Mouse (Mus musculus) neural tube, embryonic 14.5 days (tissue): Measurements from ENCODE around the gene Dusp5. TPM values are rescaled to one million over a fixed set of nuclear protein-coding genes. Genes with fewer than 3 reads are reported as not detected.

Source experiments
- ATAC-seq: fragments of 200-750 bp; cut with Nextera tagmentation; 2 replicates; pipeline ENCODE4 v1.8.0; 2017; ENCODE audit warnings: low read depth, mild to moderate bottlenecking, moderate TSS enrichment, moderate library complexity
- H3K27ac ChIP-seq: fragments of 300-500 bp; sonication (generic); 2 replicates; pipeline ENCODE4 v1.5.1; 2014; ENCODE audit warnings: low read depth, mild to moderate bottlenecking, control low read depth, low read length, moderate library complexity, mixed read lengths
- H3K27me3 ChIP-seq: fragments of 300-500 bp; sonication (generic); 2 replicates; pipeline ENCODE4 v1.6.1; 2014; ENCODE audit warnings: low read length; ENCODE audit not compliant: control insufficient read depth, insufficient read depth
- H3K36me3 ChIP-seq: fragments of 300-500 bp; sonication (generic); 2 replicates; pipeline ENCODE4 v1.6.1; 2014; ENCODE audit warnings: low read length, mixed read lengths; ENCODE audit not compliant: control insufficient read depth, insufficient read depth
- H3K4me1 ChIP-seq: fragments of 300-500 bp; sonication (generic); 2 replicates; pipeline ENCODE4 v1.6.1; 2014; ENCODE audit warnings: low read length; ENCODE audit not compliant: control insufficient read depth, insufficient read depth
- H3K4me2 ChIP-seq: fragments of 300-500 bp; sonication (generic); 2 replicates; pipeline ENCODE4 v1.6.1; 2014; ENCODE audit warnings: mild to moderate bottlenecking, low read depth, low read length, control low read depth
- H3K4me3 ChIP-seq: fragments of 300-500 bp; sonication (generic); 2 replicates; pipeline ENCODE4 v1.5.1; 2014; ENCODE audit warnings: low read depth, low read length, control low read depth, mixed read lengths
- H3K9ac ChIP-seq: fragments of 300-500 bp; sonication (generic); replicated peaks from 2 replicates; pipeline ENCODE4 v1.6.1; 2014; ENCODE audit warnings: low read depth, mild to moderate bottlenecking, control low read depth, low read length, mixed read lengths
- H3K9me3 ChIP-seq: fragments of 300-500 bp; sonication (generic); 2 replicates; pipeline ENCODE4 v1.6.1; 2016; ENCODE audit warnings: low read length; ENCODE audit not compliant: control insufficient read depth
- WGBS: fragments of 180-500 bp; shearing (Covaris S2); extraction: QIAGEN DNeasy Blood & Tissue Kit; methylation state at CpG from one replicate; pipeline ENCODE4 v1.1.7; 2014; 5-methylcytosine and 5-hydroxymethylcytosine counted together
- polyA plus RNA-seq: library from polyadenylated mRNA; unstranded; fragments of >200 nt; fragmentation: Nextera tagmentation; extraction: Ambion mirVana; gene quantifications from 2 replicates; pipeline ENCODE4 v1.2.1, GENCODE M21; 2014

Dusp5 gene
- polyA plus RNA-seq, 1 experiment from 2014 or later = 2.4 TPM

- Histone ChIP-seq H3K4me1 (no peaks in the 10 kb centered on the region), H3K27me3 (no peaks in the 10 kb centered on the region), H3K4me2 (no peak overlapping the region), H3K27ac (no peak overlapping the region), H3K36me3 (no peaks in the 10 kb centered on the region), H3K9ac (no peak overlapping the region), H3K9me3 (no peaks in the 10 kb centered on the region), H3K4me3 (no peak overlapping the region)
- WGBS = 65% methylated on average over 4 of the region's 4 CpGs
- no peak for ATAC-seq
These were observed 35.3 kb downstream of the Dusp5 start for GRCm38 (mm10) chr19:53564174-53564573.

DNA sequence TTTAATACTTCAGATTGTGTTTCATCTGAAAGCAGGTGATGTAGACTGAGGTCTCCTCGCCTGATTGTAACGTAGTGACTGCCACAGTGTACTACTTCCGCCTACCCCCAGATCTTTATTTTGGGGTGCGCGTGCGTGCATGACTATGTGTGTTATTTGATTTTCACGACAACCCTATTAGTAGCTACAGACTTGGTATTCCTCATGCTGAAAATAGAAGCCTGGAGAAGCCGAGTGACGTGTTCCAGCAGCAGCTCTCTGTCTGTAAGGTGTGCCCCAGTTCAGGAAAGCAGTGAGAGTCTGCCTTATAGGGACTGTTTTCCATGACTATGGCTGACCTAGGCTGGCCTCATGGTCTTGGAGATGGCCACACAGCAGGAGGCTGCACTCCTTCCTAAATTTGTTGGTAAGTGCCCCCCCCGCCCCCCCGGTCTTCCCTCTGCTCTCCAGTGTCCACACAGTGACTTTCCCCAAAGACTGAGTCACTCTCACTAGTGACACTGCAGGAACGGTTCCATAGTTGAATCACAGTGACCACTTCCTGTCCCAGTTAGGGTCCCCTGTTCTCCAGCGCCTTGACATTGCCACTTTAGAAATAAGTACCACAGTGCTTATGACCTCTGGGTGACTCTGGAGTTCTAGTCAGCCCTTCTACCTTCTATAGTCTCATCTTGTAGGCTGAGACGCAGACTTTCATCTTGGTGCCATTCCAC is 36.8 kb downstream of the Dusp5 start:
- Histone ChIP-seq H3K4me3 (no peak overlapping the region), H3K36me3 (no peaks in the 10 kb centered on the region), H3K4me2 (no peak overlapping the region), H3K27me3 (no peaks in the 10 kb centered on the region), H3K9ac (no peak overlapping the region), H3K9me3 (no peaks in the 10 kb centered on the region), H3K27ac (no peak overlapping the region), H3K4me1 (no peaks in the 10 kb centered on the region)
- WGBS = 95% methylated on average over 14 of the region's 14 CpGs
- no peak for ATAC-seq

GRCm38 (mm10) chr19:53567864-53568263 is 39.0 kb downstream of the Dusp5 start:
- no peaks in the 10 kb centered on the region for H3K4me1 ChIP-seq
- H3K4me2 ChIP-seq = peak overlapping the region; percentile 26; the same call in 1 of the 2 replicates
- no peaks in the 10 kb centered on the region for H3K9me3 ChIP-seq
- ATAC-seq = no peak
- H3K27ac ChIP-seq = no peak overlapping the region
- H3K4me3 ChIP-seq = no peak overlapping the region
- 15% methylated on average over 11 of the region's 11 CpGs for WGBS
- no peaks in the 10 kb centered on the region for H3K36me3 ChIP-seq
- no peak overlapping the region for H3K9ac ChIP-seq
- H3K27me3 ChIP-seq = no peaks in the 10 kb centered on the region

GRCm38 (mm10) chr19:53568553-53568952 is 39.6 kb downstream of the Dusp5 start:
- H3K9me3 ChIP-seq = no peaks in the 10 kb centered on the region
- no peaks in the 10 kb centered on the region for H3K4me1 ChIP-seq
- no peak for ATAC-seq
- WGBS = 81% methylated on average over 3 of the region's 3 CpGs
- H3K27ac ChIP-seq = no peak overlapping the region
- no peak overlapping the region for H3K9ac ChIP-seq
- H3K27me3 ChIP-seq = no peaks in the 10 kb centered on the region
- H3K4me2 ChIP-seq = no peak overlapping the region
- no peak overlapping the region for H3K4me3 ChIP-seq
- H3K36me3 ChIP-seq = no peaks in the 10 kb centered on the region

DNA sequence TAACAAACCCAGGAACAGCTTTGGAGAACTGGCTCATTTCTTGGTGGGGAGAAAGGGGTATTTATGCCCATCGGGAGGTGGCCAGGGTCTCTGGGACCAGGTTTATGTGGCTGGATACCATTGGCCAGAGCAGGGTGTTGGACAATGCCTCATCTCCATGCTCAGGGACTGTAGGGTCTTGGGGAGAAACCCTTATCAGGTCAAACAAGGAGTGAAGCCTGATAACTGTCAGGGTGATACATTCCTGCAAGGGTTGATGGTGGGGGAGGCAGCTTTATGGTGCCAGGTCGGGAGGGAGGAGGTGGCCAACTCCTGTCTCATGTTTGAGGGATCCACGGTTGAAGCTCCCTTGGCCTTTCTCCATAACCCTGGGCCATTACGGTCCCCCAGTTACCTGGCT is 42.1 kb downstream of the Dusp5 start:
- Histone ChIP-seq H3K4me3 (no peak overlapping the region), H3K36me3 (no peaks in the 10 kb centered on the region), H3K4me1 (no peaks in the 10 kb centered on the region), H3K27ac (no peak overlapping the region), H3K9ac (no peak overlapping the region), H3K9me3 (no peaks in the 10 kb centered on the region), H3K27me3 (no peaks in the 10 kb centered on the region), H3K4me2 (no peak overlapping the region)
- WGBS = 84% methylated on average over 4 of the region's 4 CpGs
- no peak for ATAC-seq

DNA sequence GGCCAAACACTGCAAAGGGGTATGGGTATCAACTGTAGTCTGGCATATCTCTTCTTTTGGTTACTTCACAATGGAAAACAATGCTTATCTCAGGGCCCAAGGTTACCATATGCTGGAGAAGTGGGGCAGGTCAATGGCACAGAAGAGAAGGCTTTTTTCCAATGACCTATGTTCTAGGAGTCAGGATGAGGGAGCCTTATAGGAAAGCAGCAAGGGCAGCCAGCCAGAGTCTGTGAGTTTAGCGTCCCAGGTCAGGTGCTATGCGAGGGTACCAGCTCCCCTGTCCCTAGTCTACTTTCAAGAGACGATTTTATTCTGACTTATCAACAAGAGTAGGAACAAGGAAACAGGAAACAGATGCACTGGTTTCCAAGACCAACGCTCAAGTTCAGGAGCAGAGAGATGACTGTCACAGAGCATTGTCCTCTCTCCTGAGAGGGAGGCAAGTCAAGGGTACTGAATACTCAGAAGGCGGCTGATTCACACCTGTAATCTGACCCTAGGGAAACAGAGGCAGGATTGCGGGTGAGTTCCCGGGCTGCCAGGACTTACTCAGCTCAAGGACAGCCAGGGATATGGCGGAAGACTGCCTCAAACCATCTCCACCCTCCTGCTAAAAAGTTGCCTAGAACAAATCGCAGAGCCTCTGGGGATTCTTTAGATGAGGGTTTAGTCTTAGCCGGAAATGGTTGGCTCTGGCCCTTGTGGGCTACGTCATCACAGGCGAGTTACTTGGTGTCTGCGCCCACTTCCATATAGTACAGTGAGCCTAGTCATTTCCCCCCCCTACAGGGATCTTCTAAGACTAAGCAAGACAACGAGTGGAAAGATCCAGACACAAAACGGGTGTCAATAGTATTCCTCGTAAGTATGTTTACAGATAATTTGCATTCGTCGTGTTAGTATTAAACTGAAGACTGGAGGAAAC is 42.9 kb downstream of the Dusp5 start:
- 81% methylated on average over 18 of the region's 18 CpGs for WGBS
- H3K36me3 ChIP-seq = no peaks in the 10 kb centered on the region
- no peak overlapping the region for H3K9ac ChIP-seq
- H3K27me3 ChIP-seq = no peaks in the 10 kb centered on the region
- ATAC-seq = no peak
- no peak overlapping the region for H3K27ac ChIP-seq
- no peaks in the 10 kb centered on the region for H3K9me3 ChIP-seq
- H3K4me3 ChIP-seq = no peak overlapping the region
- no peaks in the 10 kb centered on the region for H3K4me1 ChIP-seq
- no peak overlapping the region for H3K4me2 ChIP-seq

DNA sequence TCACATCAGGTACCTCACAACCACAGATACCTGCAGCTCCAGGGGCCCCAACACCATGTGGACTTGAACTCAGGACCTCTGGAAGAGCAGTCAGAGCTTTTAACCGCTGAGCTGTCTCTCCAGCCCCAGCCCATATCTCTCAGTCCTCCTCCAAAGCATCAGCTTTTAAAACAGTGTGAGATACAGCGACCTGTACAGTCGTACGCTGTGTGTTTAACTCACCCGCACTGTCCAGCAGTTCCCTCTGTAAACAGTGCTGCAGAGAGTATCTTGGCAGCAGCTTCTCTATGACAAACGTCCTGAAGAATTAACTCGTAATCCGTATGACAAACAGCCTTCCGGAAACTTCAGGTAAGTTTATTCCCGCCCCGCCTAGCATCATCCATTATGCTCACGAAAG is 43.7 kb downstream of the Dusp5 start:
- H3K4me3 ChIP-seq = no peak overlapping the region
- no peak overlapping the region for H3K27ac ChIP-seq
- H3K27me3 ChIP-seq = no peaks in the 10 kb centered on the region
- no peak for ATAC-seq
- H3K9me3 ChIP-seq = no peaks in the 10 kb centered on the region
- 90% methylated on average over 12 of the region's 12 CpGs for WGBS
- no peaks in the 10 kb centered on the region for H3K36me3 ChIP-seq
- no peak overlapping the region for H3K9ac ChIP-seq
- H3K4me2 ChIP-seq = no peak overlapping the region
- no peaks in the 10 kb centered on the region for H3K4me1 ChIP-seq

DNA sequence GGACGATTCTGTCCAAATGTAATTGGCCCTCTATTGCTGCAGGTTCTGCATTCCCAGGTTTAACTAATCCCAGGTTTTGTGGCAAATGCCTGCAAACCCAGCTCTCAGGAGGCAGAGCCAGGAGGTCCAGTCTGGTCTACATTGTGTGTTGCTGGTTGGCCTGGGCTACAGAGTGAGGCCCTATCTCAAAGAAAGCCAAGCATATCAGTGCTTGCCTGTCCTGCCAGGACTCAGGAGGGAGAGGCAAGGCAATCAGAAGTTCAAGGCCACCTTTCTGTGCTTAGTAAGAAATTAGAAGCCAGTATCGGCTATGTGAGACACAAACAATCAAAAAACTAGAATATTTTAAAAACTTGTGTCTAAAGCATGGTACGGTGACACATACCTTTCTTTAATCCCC is 44.2 kb downstream of the Dusp5 start:
- no peak for ATAC-seq
- 95% methylated on average over 3 of the region's 3 CpGs for WGBS
- Histone ChIP-seq H3K27me3 (no peaks in the 10 kb centered on the region), H3K9ac (no peak overlapping the region), H3K36me3 (no peaks in the 10 kb centered on the region), H3K4me2 (no peak overlapping the region), H3K27ac (no peak overlapping the region), H3K9me3 (no peaks in the 10 kb centered on the region), H3K4me3 (no peak overlapping the region), H3K4me1 (no peaks in the 10 kb centered on the region)

DNA sequence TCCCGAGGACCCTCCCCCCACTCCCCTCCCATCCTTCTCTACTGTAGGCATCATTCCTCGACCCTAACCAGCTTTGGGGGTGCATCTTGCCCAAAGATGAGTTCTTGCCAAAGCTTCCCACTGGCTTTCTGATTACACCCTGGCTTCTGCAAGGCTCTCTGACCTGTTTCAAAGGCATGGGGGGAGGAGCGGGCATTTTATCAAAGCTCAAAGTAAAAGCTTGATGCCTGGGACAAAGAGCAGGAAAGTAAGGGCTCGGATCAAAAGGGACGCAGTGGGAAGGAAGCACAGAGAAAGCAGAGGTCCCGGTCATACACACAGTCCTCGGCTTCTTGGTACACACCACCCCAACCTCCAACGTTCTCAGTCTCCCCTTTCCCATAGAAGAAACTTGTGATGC is 45.2 kb downstream of the Dusp5 start:
- Histone ChIP-seq H3K9ac (no peak overlapping the region), H3K27me3 (no peaks in the 10 kb centered on the region), H3K36me3 (no peaks in the 10 kb centered on the region), H3K4me3 (no peak overlapping the region), H3K4me2 (no peak overlapping the region), H3K4me1 (peaks cover 3% of the 10 kb centered on the region; the same call in 1 of the 2 replicates), H3K27ac (no peak overlapping the region), H3K9me3 (no peaks in the 10 kb centered on the region)
- WGBS = 58% methylated on average over 8 of the region's 8 CpGs
- no peak for ATAC-seq
